Comparison of ENCODE assay signal across 18 mouse cellular contexts in the genomic region with DNA sequence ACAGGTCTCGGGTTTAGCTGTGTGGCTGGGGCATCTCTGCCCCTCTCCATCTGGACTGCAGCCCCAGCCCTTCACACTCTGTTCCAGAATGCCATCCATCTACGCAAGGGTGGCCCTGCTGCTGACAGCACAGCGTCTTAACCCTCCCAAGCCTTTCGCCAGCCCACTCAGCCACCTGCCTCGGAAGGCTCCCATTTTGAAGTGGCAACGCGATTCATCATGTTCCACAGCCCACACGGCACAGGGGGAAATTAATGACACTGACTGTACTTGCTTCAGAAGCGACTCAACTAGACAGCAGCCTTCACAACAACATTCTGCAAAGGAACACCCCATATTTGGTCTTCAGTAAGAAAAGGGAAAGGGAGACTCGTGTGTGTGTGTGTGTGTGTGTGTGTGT.
A peak's percentile ranks its signal among the peaks of the same experiment; 100 is the strongest.
DNase-seq lines count a peak whose midpoint lies in the region; ATAC-seq lines count a peak whose summit lies in the region.
"Had no signal": no experiment of that assay in that cellular context is flagged by ENCODE, and none has a peak within 500 bp of the region (broad histone marks: within the 10 kb centered on the region; RNA-seq: fewer than 3 reads in every experiment).

No protein-coding gene starts in this region.

- H3K27ac ChIP-seq in kidney, embryonic 14.5 days (ENCODE audit: low read depth, low read length) = no peak overlapping the region
- peak overlapping the region; percentile 7; the same call in 1 of the 2 replicates for H3K27ac ChIP-seq in lung, embryonic 15.5 days
- peak overlapping the region; percentile 58; the same call in 1 of the 2 replicates for H3K27ac ChIP-seq in limb, embryonic 10.5 days
- H3K27ac ChIP-seq: forebrain, embryonic 15.5 days; hindbrain, embryonic 12.5 days; limb, embryonic 13.5 days; neural tube, embryonic 12.5 days had no signal

- no peak for DNase-seq in kidney, adult 18-20 months
- DNase-seq in lung, adult 18-20 months = no peak
- peak; percentile 44 for DNase-seq in layer of hippocampus, adult 9-11 months
- DNase-seq in limb, embryonic 10.5 days (ENCODE audit: low spot score) = no peak
- DNase-seq in cerebellum, adult 18-20 months = no peak
- DNase-seq: cerebellum, adult 11-12 months; gastrocnemius, postnatal 25 days; kidney, adult 9 months; retina, postnatal 1 day; thymus, adult 18-20 months had no signal

- 63% methylated on average over 10 of the region's 10 CpGs for WGBS in kidney, embryonic 14.5 days
- WGBS in lung, embryonic 15.5 days = 62% methylated on average over 10 of the region's 10 CpGs
- WGBS in limb, embryonic 10.5 days = 62% methylated on average over 10 of the region's 10 CpGs

- peaks cover 14% of the 10 kb centered on the region for H3K4me1 ChIP-seq in kidney, embryonic 14.5 days (ENCODE audit: control insufficient read depth, insufficient read depth, low read length)
- peaks cover 31% of the 10 kb centered on the region for H3K4me1 ChIP-seq in lung, embryonic 15.5 days
- H3K4me1 ChIP-seq in limb, embryonic 10.5 days = peaks cover 33% of the 10 kb centered on the region
- H3K4me1 ChIP-seq: forebrain, embryonic 15.5 days had no signal

- H3K4me2 ChIP-seq in kidney, embryonic 14.5 days (replicated peaks; ENCODE audit: low read depth, low read length) = no peak overlapping the region
- no peak overlapping the region for H3K4me2 ChIP-seq in lung, embryonic 15.5 days
- H3K4me2 ChIP-seq: forebrain, embryonic 15.5 days; hindbrain, embryonic 12.5 days; limb, embryonic 13.5 days; neural tube, embryonic 12.5 days had no signal

- 0 out of 2 replicates have a peak, but pooled peaks have one; percentile 17 for ATAC-seq in kidney, embryonic 14.5 days (ENCODE audit: low FRiP score, low TSS enrichment)
- ATAC-seq in lung, embryonic 15.5 days (ENCODE audit: borderline replicate concordance, extremely low read depth, low FRiP score, low TSS enrichment) = no peak
- ATAC-seq: forebrain, embryonic 15.5 days; midbrain, embryonic 16.5 days had no signal

- no peak overlapping the region for H3K9ac ChIP-seq in kidney, embryonic 14.5 days (ENCODE audit: low read depth, low read length)
- H3K9ac ChIP-seq in lung, embryonic 15.5 days = no peak overlapping the region
- H3K9ac ChIP-seq: forebrain, embryonic 15.5 days; hindbrain, embryonic 12.5 days; limb, embryonic 13.5 days; neural tube, embryonic 12.5 days had no signal

- H3K9me3 ChIP-seq in kidney, embryonic 14.5 days (ENCODE audit: control insufficient read depth, low read length) = no peaks in the 10 kb centered on the region
- H3K9me3 ChIP-seq in lung, embryonic 15.5 days = no peaks in the 10 kb centered on the region
- no peaks in the 10 kb centered on the region for H3K9me3 ChIP-seq in limb, embryonic 10.5 days (replicated peaks)
- H3K9me3 ChIP-seq: forebrain, embryonic 15.5 days; hindbrain, embryonic 12.5 days; limb, embryonic 13.5 days; neural tube, embryonic 12.5 days had no signal

- H3K27me3 ChIP-seq in kidney, embryonic 14.5 days (ENCODE audit: control insufficient read depth, insufficient read depth, low read length) = no peaks in the 10 kb centered on the region
- no peaks in the 10 kb centered on the region for H3K27me3 ChIP-seq in lung, embryonic 15.5 days
- H3K27me3 ChIP-seq in limb, embryonic 10.5 days (ENCODE audit: low read depth, poor library complexity, severe bottlenecking) = no peaks in the 10 kb centered on the region
- H3K27me3 ChIP-seq: CH12.LX; forebrain, embryonic 15.5 days; hindbrain, embryonic 12.5 days; limb, embryonic 13.5 days; neural tube, embryonic 12.5 days had no signal

- H3K4me3 ChIP-seq in kidney, embryonic 14.5 days (ENCODE audit: low read length) = no peak overlapping the region
- no peak overlapping the region for H3K4me3 ChIP-seq in lung, embryonic 15.5 days
- no peak overlapping the region for H3K4me3 ChIP-seq in limb, embryonic 10.5 days
- H3K4me3 ChIP-seq: forebrain, embryonic 15.5 days; hindbrain, embryonic 12.5 days; limb, embryonic 13.5 days; neural tube, embryonic 12.5 days had no signal

- no peaks in the 10 kb centered on the region for H3K36me3 ChIP-seq in kidney, embryonic 14.5 days (ENCODE audit: control insufficient read depth, insufficient read depth, low read length)
- no peaks in the 10 kb centered on the region for H3K36me3 ChIP-seq in lung, embryonic 15.5 days
- H3K36me3 ChIP-seq in limb, embryonic 10.5 days = no peaks in the 10 kb centered on the region
- H3K36me3 ChIP-seq: forebrain, embryonic 15.5 days; hindbrain, embryonic 12.5 days; limb, embryonic 13.5 days; neural tube, embryonic 12.5 days had no signal
